Mouse (Mus musculus): Measurements from ENCODE around the gene Map4k2. TPM values are rescaled to one million over a fixed set of nuclear protein-coding genes. Genes with fewer than 3 reads are reported as not detected.
A peak's percentile ranks its signal among the peaks of the same experiment; 100 is the strongest.

Gene Map4k2
- polyA plus RNA-seq, 1 experiment = 10.7 TPM

DNA sequence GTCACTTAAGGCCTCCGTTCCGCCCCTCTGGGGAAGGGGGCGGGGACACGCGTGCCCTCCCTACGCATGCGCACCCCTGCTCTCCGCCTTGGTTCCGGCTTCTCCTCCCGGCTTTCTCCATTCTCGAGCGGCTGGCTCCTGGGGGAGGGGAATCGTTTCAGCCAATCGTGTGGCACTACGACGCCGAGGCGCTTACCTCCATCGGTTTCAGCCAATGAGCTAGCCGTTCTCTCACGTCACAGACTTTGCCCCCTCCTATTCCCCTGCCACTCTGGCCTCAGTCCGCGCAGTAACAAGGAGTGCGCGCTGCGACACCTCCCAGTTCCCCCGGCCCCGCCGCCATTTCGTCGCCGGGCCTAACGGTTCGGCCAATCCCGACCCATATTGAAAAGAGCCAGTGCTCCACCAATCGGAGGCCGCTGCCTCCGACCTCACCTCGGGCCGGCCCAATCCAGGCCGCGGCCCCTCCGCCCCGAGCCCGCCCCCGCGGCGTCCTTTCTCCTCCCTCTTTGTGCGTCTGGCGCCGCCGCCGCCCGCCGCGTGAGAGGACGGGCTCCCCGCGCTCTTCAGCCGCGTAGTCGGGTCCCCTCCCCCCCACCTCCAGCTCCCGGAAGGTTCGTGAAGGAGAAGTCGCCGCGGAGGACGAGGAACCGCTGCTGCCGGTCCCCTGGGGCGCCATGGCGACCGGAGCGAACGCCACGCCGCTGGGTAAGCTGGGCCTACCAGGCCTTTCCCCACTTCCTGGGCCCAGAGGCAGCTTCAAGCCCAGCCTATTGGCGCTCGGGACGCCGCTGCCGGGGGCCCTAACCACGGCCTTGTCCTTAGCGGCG, 22.7 kb downstream of the Map4k2 start, which contains the start of gene Sf1:
Gene Sf1, plus strand, starts transcription at position 280 of the 830 bp plus-strand sequence.
- peaks cover 40% of the 10 kb centered on the region for H3K36me3 ChIP-seq (ENCODE audit: control insufficient read depth, insufficient read depth, low read length, poor library complexity, severe bottlenecking)

DNA sequence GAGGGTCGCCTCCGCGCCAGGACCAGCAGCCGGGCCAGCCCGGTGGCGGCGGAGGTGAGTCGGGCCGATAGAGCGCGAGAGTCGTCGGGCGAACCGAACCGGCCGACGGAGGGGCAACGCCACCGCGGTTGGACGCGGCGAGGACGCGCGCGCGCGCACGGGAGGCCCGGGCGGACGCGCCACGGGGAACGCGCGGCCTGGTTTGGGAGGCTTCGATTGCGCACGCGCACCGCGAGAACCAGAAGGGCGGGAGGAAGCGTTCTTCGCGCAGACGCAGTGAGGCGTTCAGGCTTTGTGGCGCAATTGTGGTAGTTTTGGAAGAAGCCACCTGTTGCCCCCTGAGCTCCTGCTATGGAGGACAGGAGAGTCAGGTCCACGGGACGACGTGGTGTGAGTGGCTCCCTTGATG, 23.4 kb downstream of the Map4k2 start:
- peak overlapping the region; percentile 95 for H3K9ac ChIP-seq (ENCODE audit: low read depth, poor library complexity, severe bottlenecking)
- peak overlapping the region; percentile 78 for H3K27ac ChIP-seq (ENCODE audit: insufficient read depth, low read length)
- TF ChIP-seq EP300 (IDR thresholded peaks at IDR 0.05; ENCODE audit: insufficient read depth, low read depth, low read length) = no peak
- TF ChIP-seq POLR2A (IDR thresholded peaks at IDR 0.05; ENCODE audit: insufficient read depth, low read length) = peak; percentile 41
- peak overlapping the region; percentile 82 for H3K4me3 ChIP-seq (ENCODE audit: low read depth, low read length)
- H3K4me1 ChIP-seq (ENCODE audit: control insufficient read depth, insufficient read depth, low read length) = no peaks in the 10 kb centered on the region
- H3K9me3 ChIP-seq (replicated peaks; ENCODE audit: control insufficient read depth, insufficient read depth, low read length, poor library complexity, severe bottlenecking) = no peaks in the 10 kb centered on the region
- peaks cover 45% of the 10 kb centered on the region for H3K36me3 ChIP-seq (ENCODE audit: control insufficient read depth, insufficient read depth, low read length, poor library complexity, severe bottlenecking)
- H3K27me3 ChIP-seq (ENCODE audit: control insufficient read depth, insufficient read depth, low read length, poor library complexity, severe bottlenecking) = no peaks in the 10 kb centered on the region

More for the DNA sequence above, 22.7 kb downstream of the Map4k2 start, which contains the start of gene Sf1:
- Histone ChIP-seq H3K9me3 (replicated peaks; ENCODE audit: control insufficient read depth, insufficient read depth, low read length, poor library complexity, severe bottlenecking) (no peaks in the 10 kb centered on the region), H3K4me1 (ENCODE audit: control insufficient read depth, insufficient read depth, low read length) (no peaks in the 10 kb centered on the region), H3K27ac (ENCODE audit: insufficient read depth, low read length) (peak within 1 kb of the TSS; percentile 78), H3K27me3 (ENCODE audit: control insufficient read depth, insufficient read depth, low read length, poor library complexity, severe bottlenecking) (no peaks in the 10 kb centered on the region), H3K9ac (ENCODE audit: low read depth, poor library complexity, severe bottlenecking) (peak within 1 kb of the TSS; percentile 95), H3K4me3 (ENCODE audit: low read depth, low read length) (peak within 1 kb of the TSS; percentile 82)
- TF ChIP-seq EP300 (IDR thresholded peaks at IDR 0.05; ENCODE audit: insufficient read depth, low read depth, low read length) (no peak), POLR2A (IDR thresholded peaks at IDR 0.05; ENCODE audit: insufficient read depth, low read length) (no peak), CTCF (IDR thresholded peaks at IDR 0.05; ENCODE audit: low read depth, low read length) (no peak)

DNA sequence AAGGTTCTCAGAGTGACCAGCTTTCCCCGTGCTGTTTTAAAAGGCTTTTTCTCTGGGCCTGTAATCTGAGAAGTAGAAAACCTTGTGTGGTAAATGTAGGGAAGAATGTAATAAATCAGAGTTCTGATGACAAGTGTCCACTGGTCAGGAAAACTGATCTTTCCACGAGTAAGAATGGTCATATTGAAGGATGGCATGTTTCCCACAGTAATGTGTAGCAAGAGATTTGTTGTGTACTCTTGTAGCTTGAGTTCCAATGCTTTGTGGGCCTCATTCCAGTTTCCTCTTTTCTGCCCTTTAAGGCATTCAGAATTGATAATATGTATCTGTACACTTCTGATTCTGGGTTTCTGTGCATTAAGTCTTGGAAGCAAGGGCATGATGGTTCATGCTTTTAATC, 23.9 kb downstream of the Map4k2 start:
- H3K27me3 ChIP-seq (ENCODE audit: control insufficient read depth, insufficient read depth, low read length, poor library complexity, severe bottlenecking) = no peaks in the 10 kb centered on the region
- no peak overlapping the region for H3K27ac ChIP-seq (ENCODE audit: insufficient read depth, low read length)
- peak overlapping the region; percentile 82 for H3K4me3 ChIP-seq (ENCODE audit: low read depth, low read length)
- no peaks in the 10 kb centered on the region for H3K9me3 ChIP-seq (replicated peaks; ENCODE audit: control insufficient read depth, insufficient read depth, low read length, poor library complexity, severe bottlenecking)
- peaks cover 51% of the 10 kb centered on the region for H3K36me3 ChIP-seq (ENCODE audit: control insufficient read depth, insufficient read depth, low read length, poor library complexity, severe bottlenecking)
- peak overlapping the region; percentile 95 for H3K9ac ChIP-seq (ENCODE audit: low read depth, poor library complexity, severe bottlenecking)
- no peaks in the 10 kb centered on the region for H3K4me1 ChIP-seq (ENCODE audit: control insufficient read depth, insufficient read depth, low read length)
- TF ChIP-seq CTCF (IDR thresholded peaks at IDR 0.05; ENCODE audit: low read depth, low read length) = no peak
- TF ChIP-seq POLR2A (IDR thresholded peaks at IDR 0.05; ENCODE audit: insufficient read depth, low read length) = no peak
- no peak for TF ChIP-seq EP300 (IDR thresholded peaks at IDR 0.05; ENCODE audit: insufficient read depth, low read depth, low read length)

GRCm38 (mm10) chr19:6370175-6370574, 29.2 kb downstream of the Map4k2 start:
- no peak for TF ChIP-seq CTCF (IDR thresholded peaks at IDR 0.05; ENCODE audit: low read depth, low read length)
- no peak for TF ChIP-seq EP300 (IDR thresholded peaks at IDR 0.05; ENCODE audit: insufficient read depth, low read depth, low read length)
- TF ChIP-seq POLR2A (IDR thresholded peaks at IDR 0.05; ENCODE audit: insufficient read depth, low read length) = no peak
- Histone ChIP-seq H3K9me3 (replicated peaks; ENCODE audit: control insufficient read depth, insufficient read depth, low read length, poor library complexity, severe bottlenecking) (no peaks in the 10 kb centered on the region), H3K4me1 (ENCODE audit: control insufficient read depth, insufficient read depth, low read length) (no peaks in the 10 kb centered on the region), H3K4me3 (ENCODE audit: low read depth, low read length) (no peak overlapping the region), H3K27ac (ENCODE audit: insufficient read depth, low read length) (no peak overlapping the region), H3K36me3 (ENCODE audit: control insufficient read depth, insufficient read depth, low read length, poor library complexity, severe bottlenecking) (peaks cover 94% of the 10 kb centered on the region), H3K27me3 (ENCODE audit: control insufficient read depth, insufficient read depth, low read length, poor library complexity, severe bottlenecking) (no peaks in the 10 kb centered on the region), H3K9ac (ENCODE audit: low read depth, poor library complexity, severe bottlenecking) (no peak overlapping the region)

DNA sequence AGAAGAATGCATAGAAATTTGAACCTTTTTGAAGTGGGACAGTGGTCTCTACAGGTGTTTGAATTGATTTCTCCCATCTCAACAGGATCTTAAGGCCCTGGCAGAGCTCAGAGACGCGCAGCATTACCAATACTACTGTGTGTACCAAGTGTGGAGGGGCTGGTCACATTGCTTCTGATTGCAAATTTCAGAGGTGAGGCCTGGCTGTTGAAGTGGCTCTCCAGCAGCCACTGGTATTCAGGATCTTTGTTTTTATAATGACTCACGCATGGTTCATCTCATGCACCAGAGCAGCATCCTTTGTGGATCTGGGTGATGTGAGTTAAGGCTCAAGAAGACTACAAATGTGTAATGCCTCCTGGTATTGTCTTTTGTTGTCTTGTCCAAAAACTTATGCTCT, 31.5 kb downstream of the Map4k2 start:
- Histone ChIP-seq H3K27me3 (ENCODE audit: control insufficient read depth, insufficient read depth, low read length, poor library complexity, severe bottlenecking) (no peaks in the 10 kb centered on the region), H3K9me3 (replicated peaks; ENCODE audit: control insufficient read depth, insufficient read depth, low read length, poor library complexity, severe bottlenecking) (no peaks in the 10 kb centered on the region), H3K9ac (ENCODE audit: low read depth, poor library complexity, severe bottlenecking) (no peak overlapping the region), H3K4me3 (ENCODE audit: low read depth, low read length) (no peak overlapping the region), H3K36me3 (ENCODE audit: control insufficient read depth, insufficient read depth, low read length, poor library complexity, severe bottlenecking) (peaks cover 90% of the 10 kb centered on the region), H3K27ac (ENCODE audit: insufficient read depth, low read length) (no peak overlapping the region), H3K4me1 (ENCODE audit: control insufficient read depth, insufficient read depth, low read length) (no peaks in the 10 kb centered on the region)
- TF ChIP-seq POLR2A (IDR thresholded peaks at IDR 0.05; ENCODE audit: insufficient read depth, low read length) = no peak

Measured in ES-Bruce4 (cell line).